Mouse (Mus musculus): ENCODE measurements around the gene Hist1h1e. TPM values are rescaled to one million over a fixed set of nuclear protein-coding genes. Genes with fewer than 3 reads are reported as not detected.
"Not testable (repeated sequence)": the region's sequence is repeated elsewhere in the genome, so short reads cannot be mapped to it uniquely, and the experiment has no call there.

Gene Hist1h1e
- polyA plus RNA-seq, 1 experiment: 1.2 TPM

GRCm38 (mm10) chr13:23582219-23583056 lies 39.9 kb downstream of the Hist1h1e start:
- no peak overlapping the region for H3K4me3 ChIP-seq (ENCODE audit: insufficient read depth, low read depth, low read length)
- H3K36me3 ChIP-seq (ENCODE audit: control insufficient read depth, insufficient read depth, low read length): no peaks in the 10 kb centered on the region
- H3K4me1 ChIP-seq (ENCODE audit: control insufficient read depth, insufficient read depth, low read length): peaks cover 13% of the 10 kb centered on the region; the same call in 1 of the 2 replicates
- no peak for TF ChIP-seq POLR2A (IDR thresholded peaks at IDR 0.05; ENCODE audit: low read depth, low read length)
- no peak for TF ChIP-seq CTCF (conservative IDR thresholded peaks at IDR 0.05; ENCODE audit: insufficient read depth, insufficient read length, low read depth, low read length)
- WGBS: 43% methylated on average over 6 of the region's 6 CpGs
- DNase-seq: no peak
- H3K27ac ChIP-seq (ENCODE audit: insufficient read depth, low read depth, low read length): no peak overlapping the region
- no peaks in the 10 kb centered on the region for H3K27me3 ChIP-seq (replicated peaks; ENCODE audit: control insufficient read depth, insufficient read depth, low read length)

- TF ChIP-seq CTCF (conservative IDR thresholded peaks at IDR 0.05; ENCODE audit: insufficient read depth, insufficient read length, low read depth, low read length) (no peak), POLR2A (IDR thresholded peaks at IDR 0.05; ENCODE audit: low read depth, low read length) (peak; percentile 97)
- H3K36me3 ChIP-seq (ENCODE audit: control insufficient read depth, insufficient read depth, low read length): no peaks in the 10 kb centered on the region
- under 1% methylated on average over 43 of the region's 43 CpGs for WGBS
- no peaks in the 10 kb centered on the region for H3K27me3 ChIP-seq (replicated peaks; ENCODE audit: control insufficient read depth, insufficient read depth, low read length)
- DNase-seq: peak; percentile 99
- no peak within 1 kb of the TSS; the same call in 1 of the 2 replicates for H3K27ac ChIP-seq (ENCODE audit: insufficient read depth, low read depth, low read length)
- peak within 1 kb of the TSS; percentile 70 for H3K4me3 ChIP-seq (ENCODE audit: insufficient read depth, low read depth, low read length)
- H3K4me1 ChIP-seq (ENCODE audit: control insufficient read depth, insufficient read depth, low read length): peaks cover 13% of the 10 kb centered on the region; the same call in 1 of the 2 replicates
These were observed 40.7 kb downstream of the Hist1h1e start, which contains the start of gene Hist1h4d for GRCm38 (mm10) chr13:23581408-23582218. Hist1h4d (plus strand) TSS chr13:23581598.

DNA sequence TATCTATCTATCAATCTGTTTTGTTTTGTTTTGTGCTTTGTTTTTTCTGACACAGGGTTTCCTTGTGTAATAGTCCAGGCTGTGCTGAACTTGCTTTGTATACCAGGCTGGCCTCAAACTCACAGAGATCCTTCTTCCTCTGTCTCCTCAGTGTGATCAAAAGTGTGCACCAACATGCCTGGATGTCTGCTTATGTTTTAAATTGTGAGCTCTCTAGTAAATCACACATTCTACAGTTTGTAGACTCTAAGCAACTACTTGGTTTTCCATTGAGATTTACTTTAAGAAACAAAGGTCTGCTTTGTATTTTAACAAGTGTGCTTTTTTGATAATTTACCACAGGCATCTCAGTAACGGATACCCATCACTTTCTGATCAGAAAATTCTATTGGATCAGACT lies 44.5 kb downstream of the Hist1h1e start:
- H3K4me3 ChIP-seq (ENCODE audit: insufficient read depth, low read depth, low read length): no peak overlapping the region
- DNase-seq: no peak
- 0 out of 2 replicates have a peak, but pooled peaks cover 2% of the 10 kb centered on the region for H3K27me3 ChIP-seq (replicated peaks; ENCODE audit: control insufficient read depth, insufficient read depth, low read length)
- H3K27ac ChIP-seq (ENCODE audit: insufficient read depth, low read depth, low read length): no peak overlapping the region
- no peaks in the 10 kb centered on the region for H3K36me3 ChIP-seq (ENCODE audit: control insufficient read depth, insufficient read depth, low read length)
- H3K4me1 ChIP-seq (ENCODE audit: control insufficient read depth, insufficient read depth, low read length): peaks cover 6% of the 10 kb centered on the region; the same call in 1 of the 2 replicates
- 94% methylated on average over 1 of the region's 1 CpGs for WGBS
- TF ChIP-seq POLR2A (IDR thresholded peaks at IDR 0.05; ENCODE audit: low read depth, low read length) (no peak), CTCF (conservative IDR thresholded peaks at IDR 0.05; ENCODE audit: insufficient read depth, insufficient read length, low read depth, low read length) (no peak)

- no peak overlapping the region for H3K27ac ChIP-seq (ENCODE audit: insufficient read depth, low read depth, low read length)
- no peak for TF ChIP-seq POLR2A (IDR thresholded peaks at IDR 0.05; ENCODE audit: low read depth, low read length)
- TF ChIP-seq CTCF (conservative IDR thresholded peaks at IDR 0.05; ENCODE audit: insufficient read depth, insufficient read length, low read depth, low read length): no peak
- no peaks in the 10 kb centered on the region for H3K36me3 ChIP-seq (ENCODE audit: control insufficient read depth, insufficient read depth, low read length)
- peaks cover 6% of the 10 kb centered on the region; the same call in 1 of the 2 replicates for H3K4me1 ChIP-seq (ENCODE audit: control insufficient read depth, insufficient read depth, low read length)
- 73% methylated on average over 6 of the region's 6 CpGs for WGBS
- 0 out of 2 replicates have a peak, but pooled peaks cover 2% of the 10 kb centered on the region for H3K27me3 ChIP-seq (replicated peaks; ENCODE audit: control insufficient read depth, insufficient read depth, low read length)
- no peak for DNase-seq
- no peak overlapping the region for H3K4me3 ChIP-seq (ENCODE audit: insufficient read depth, low read depth, low read length)
These were observed 45.3 kb downstream of the Hist1h1e start for GRCm38 (mm10) chr13:23576906-23577639.

- H3K4me3 ChIP-seq (ENCODE audit: insufficient read depth, low read depth, low read length): no peak overlapping the region
- no peak overlapping the region for H3K27ac ChIP-seq (ENCODE audit: insufficient read depth, low read depth, low read length)
- WGBS: 71% methylated on average over 7 of the region's 7 CpGs
- H3K36me3 ChIP-seq (ENCODE audit: control insufficient read depth, insufficient read depth, low read length): no peaks in the 10 kb centered on the region
- H3K4me1 ChIP-seq (ENCODE audit: control insufficient read depth, insufficient read depth, low read length): no peaks in the 10 kb centered on the region; the same call in 1 of the 2 replicates
- DNase-seq: no peak
- H3K27me3 ChIP-seq (replicated peaks; ENCODE audit: control insufficient read depth, insufficient read depth, low read length): 0 out of 2 replicates have a peak, but pooled peaks cover 2% of the 10 kb centered on the region
- TF ChIP-seq CTCF (conservative IDR thresholded peaks at IDR 0.05; ENCODE audit: insufficient read depth, insufficient read length, low read depth, low read length) (no peak), POLR2A (IDR thresholded peaks at IDR 0.05; ENCODE audit: low read depth, low read length) (no peak)
These were observed 45.9 kb downstream of the Hist1h1e start for GRCm38 (mm10) chr13:23576351-23576881.

- H3K36me3 ChIP-seq (ENCODE audit: control insufficient read depth, insufficient read depth, low read length); H3K27me3 ChIP-seq (replicated peaks; ENCODE audit: control insufficient read depth, insufficient read depth, low read length); H3K4me1 ChIP-seq (ENCODE audit: control insufficient read depth, insufficient read depth, low read length); H3K27ac ChIP-seq (ENCODE audit: insufficient read depth, low read depth, low read length); DNase-seq: not testable (repeated sequence)
- H3K4me3 ChIP-seq (ENCODE audit: insufficient read depth, low read depth, low read length): peak overlapping the region; percentile 37; the same call in 1 of the 2 replicates
- WGBS: 10% methylated on average over 12 of the region's 40 CpGs
These were observed 46.5 kb downstream of the Hist1h1e start for GRCm38 (mm10) chr13:23575864-23576313.
